In the genomic region with DNA sequence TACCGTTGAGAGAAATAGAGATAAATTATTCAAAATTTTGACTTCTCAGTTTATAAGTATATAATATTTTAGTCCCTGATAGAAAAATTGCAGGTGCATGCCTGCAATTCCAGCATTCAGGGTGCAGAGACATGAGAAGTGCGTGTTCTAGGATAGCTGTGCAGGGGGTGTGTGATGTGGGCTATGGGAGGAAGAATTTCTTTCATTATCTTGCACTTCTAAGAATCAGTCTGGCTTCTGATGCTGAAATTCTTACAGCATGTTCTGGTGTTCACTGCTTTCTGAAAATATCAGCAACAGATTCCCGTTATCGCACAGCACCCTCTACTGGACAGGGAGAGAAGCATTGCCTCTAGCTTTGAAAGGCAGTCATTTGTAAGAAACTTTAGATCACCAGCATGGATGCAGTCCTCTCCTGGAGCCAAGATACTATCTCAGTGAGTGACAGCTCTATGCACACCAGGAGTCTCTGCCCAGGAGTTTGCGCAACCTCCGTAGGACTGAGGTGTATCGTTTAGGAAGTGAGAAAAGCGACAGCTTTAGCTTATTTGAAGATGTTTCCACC, we compare ENCODE assay signal across 8 mouse cellular contexts.
A peak's percentile ranks its signal among the peaks of the same experiment; 100 is the strongest.
DNase-seq lines count a peak whose midpoint lies in the region; ATAC-seq lines count a peak whose summit lies in the region.

No protein-coding gene starts in this region.

- WGBS in heart, embryonic 12.5 days: 18% methylated on average over 8 of the region's 8 CpGs
- 28% methylated on average over 8 of the region's 8 CpGs for WGBS in forebrain, embryonic 11.5 days

- no peak overlapping the region for H3K27ac ChIP-seq in heart, embryonic 12.5 days (ENCODE audit: poor library complexity, severe bottlenecking)
- H3K27ac ChIP-seq in forebrain, embryonic 11.5 days (ENCODE audit: low read depth, low read length): no peak overlapping the region

- H3K36me3 ChIP-seq in heart, embryonic 12.5 days: no peaks in the 10 kb centered on the region
- H3K36me3 ChIP-seq in forebrain, embryonic 11.5 days (ENCODE audit: control insufficient read depth, insufficient read depth, low read length): no peaks in the 10 kb centered on the region

- H3K4me1 ChIP-seq in heart, embryonic 12.5 days (replicated peaks): no peaks in the 10 kb centered on the region
- H3K4me1 ChIP-seq in forebrain, embryonic 11.5 days (replicated peaks; ENCODE audit: control insufficient read depth, insufficient read depth, low read length): no peaks in the 10 kb centered on the region

- H3K4me2 ChIP-seq in heart, embryonic 12.5 days: no peak overlapping the region
- 0 out of 2 replicates have a peak overlapping the region, but pooled peaks have one; percentile 15 for H3K4me2 ChIP-seq in forebrain, embryonic 11.5 days (ENCODE audit: low read depth, low read length, severe bottlenecking)

- no peaks in the 10 kb centered on the region for H3K27me3 ChIP-seq in heart, embryonic 12.5 days (replicated peaks)
- H3K27me3 ChIP-seq in forebrain, embryonic 11.5 days (ENCODE audit: control insufficient read depth, insufficient read depth, low read length): no peaks in the 10 kb centered on the region

- no peak overlapping the region for H3K4me3 ChIP-seq in heart, embryonic 12.5 days
- H3K4me3 ChIP-seq in forebrain, embryonic 11.5 days (ENCODE audit: low read depth, low read length): no peak overlapping the region

- no peak for ATAC-seq in heart, embryonic 12.5 days (ENCODE audit: insufficient number of reproducible peaks, low FRiP score)
- ATAC-seq in forebrain, embryonic 11.5 days (replicated peaks; ENCODE audit: low FRiP score): peak; percentile 71
- ATAC-seq in hematopoietic stem cell, adult 5-6 weeks (replicated peaks in 1 of 2; ENCODE audit: insufficient read depth in 1 of 2, low FRiP score in 2 of 2, low TSS enrichment in 1 of 2, low read depth in 1 of 2, poor library complexity in 2 of 2, severe bottlenecking in 2 of 2): peak; percentile 75 to 91

- no peaks in the 10 kb centered on the region for H3K9me3 ChIP-seq in heart, embryonic 12.5 days (replicated peaks)
- H3K9me3 ChIP-seq in forebrain, embryonic 11.5 days (ENCODE audit: control insufficient read depth, low read length): no peaks in the 10 kb centered on the region

- H3K9ac ChIP-seq in heart, embryonic 12.5 days: no peak overlapping the region
- no peak overlapping the region for H3K9ac ChIP-seq in forebrain, embryonic 11.5 days (ENCODE audit: low read length)

- peak; percentile 42 to 85 for DNase-seq in heart, adult 18-20 months
- peak; percentile 67 for DNase-seq in c-Kit-positive CD71-negative TER-119-negative erythroid progenitor cells, embryonic 14.5 days (ENCODE audit: low read depth)
- peak; percentile 75 for DNase-seq in forebrain, embryonic 11.5 days (ENCODE audit: low spot score)
- peak; percentile 34 to 42 for DNase-seq in layer of hippocampus, postnatal 36 days
- DNase-seq in mesoderm, embryonic 11.5 days (ENCODE audit: low read depth, low spot score): peak; percentile 78
- peak; percentile 23 for DNase-seq in spleen, adult 12 weeks (ENCODE audit: low spot score)

Comparison
In these comparisons a context has a peak if more than half of its experiments do, and no peak if none do; other contexts are left out.
1. DNase-seq: peak in every context shown above with its lines; median percentile 78 in mesoderm, embryonic 11.5 days; 75 in forebrain, embryonic 11.5 days; 67 in c-Kit-positive CD71-negative TER-119-negative erythroid progenitor cells, embryonic 14.5 days; 64 in heart, adult 18-20 months; 38 in layer of hippocampus, postnatal 36 days; 23 in spleen, adult 12 weeks.